Mouse (Mus musculus) heart, embryonic 14.5 days (tissue): ENCODE measurements around the gene Rbfox2. TPM values are rescaled to one million over a fixed set of nuclear protein-coding genes. Genes with fewer than 3 reads are reported as not detected.

Experiments
- ATAC-seq: fragments of 200-750 bp; cut with Nextera tagmentation; 2 replicates; pipeline ENCODE4 v1.8.0; 2017; ENCODE audit warnings: low read depth, moderate TSS enrichment; ENCODE audit not compliant: insufficient number of reproducible peaks, insufficient read depth, low FRiP score
- H3K27ac ChIP-seq, 2 experiments: fragments of 200-500 bp in 1 of 2; fragments of 300-500 bp in 1 of 2; sonication (generic) in 1 of 2; replicated peaks in 1 of 2; 2 replicates each; pipeline ENCODE4 v1.5.1; 2012 to 2014; ENCODE audit warnings: low read depth in 2 of 2, low read length in 2 of 2, control low read depth in 1 of 2, mild to moderate bottlenecking in 1 of 2, mixed read lengths in 1 of 2; ENCODE audit not compliant: control insufficient read depth in 1 of 2, insufficient read depth in 1 of 2
- H3K27me3 ChIP-seq: fragments of 300-500 bp; sonication (generic); 2 replicates; pipeline ENCODE4 v1.6.1; 2014; ENCODE audit warnings: mild to moderate bottlenecking, low read length, control low read depth; ENCODE audit not compliant: control insufficient read depth, insufficient read depth
- H3K36me3 ChIP-seq: fragments of 300-500 bp; sonication (generic); 2 replicates; pipeline ENCODE4 v1.6.1; 2014; ENCODE audit warnings: mild to moderate bottlenecking, control low read depth, low read length, mixed read lengths; ENCODE audit not compliant: control insufficient read depth, insufficient read depth
- H3K4me1 ChIP-seq, 2 experiments: fragments of 200-500 bp in 1 of 2; fragments of 300-500 bp in 1 of 2; sonication (generic) in 1 of 2; 2 replicates each; pipeline ENCODE4 v1.6.1; 2012 to 2014; ENCODE audit warnings: low read length in 2 of 2, control low read depth in 1 of 2, mixed read lengths in 1 of 2; ENCODE audit not compliant: control insufficient read depth in 2 of 2, insufficient read depth in 2 of 2
- H3K4me2 ChIP-seq: fragments of 300-500 bp; sonication (generic); 2 replicates; pipeline ENCODE4 v1.6.1; 2014; ENCODE audit warnings: mild to moderate bottlenecking, low read length
- H3K4me3 ChIP-seq, 2 experiments: fragments of 200-500 bp in 1 of 2; fragments of 300-500 bp in 1 of 2; sonication (generic) in 1 of 2; 2 replicates each; pipeline ENCODE4 v1.5.1; 2012 to 2014; ENCODE audit warnings: low read length in 2 of 2, mild to moderate bottlenecking in 2 of 2, control low read depth in 1 of 2, low read depth in 1 of 2, moderate library complexity in 1 of 2; ENCODE audit not compliant: control insufficient read depth in 1 of 2, insufficient read depth in 1 of 2
- H3K9ac ChIP-seq: fragments of 300-500 bp; sonication (generic); 2 replicates; pipeline ENCODE4 v1.6.1; 2014; ENCODE audit warnings: mild to moderate bottlenecking, low read length
- H3K9me3 ChIP-seq: fragments of 300-500 bp; sonication (generic); 2 replicates; pipeline ENCODE4 v1.6.1; 2016; ENCODE audit warnings: low read length, control low read depth; ENCODE audit not compliant: control insufficient read depth
- WGBS: fragments of 180-500 bp; shearing (Covaris S2); extraction: QIAGEN DNeasy Blood & Tissue Kit; methylation state at CpG from one replicate; pipeline ENCODE4 v1.1.7; 2014; 5-methylcytosine and 5-hydroxymethylcytosine counted together
- polyA plus RNA-seq: library from polyadenylated mRNA; unstranded; fragments of >200 nt; fragmentation: Nextera tagmentation; extraction: Ambion mirVana; gene quantifications from 2 replicates; pipeline ENCODE4 v1.2.1, GENCODE M21; 2014

Gene Rbfox2
- polyA plus RNA-seq, 1 experiment from 2014 or later: 89.1 TPM

- peak; percentile 57; the same call in 1 of the 2 replicates for ATAC-seq
- Histone ChIP-seq H3K27me3 (no peaks in the 10 kb centered on the region), H3K27ac (peak overlapping the region; percentile 62 to 74), H3K9ac (peak overlapping the region; percentile 54), H3K36me3 (no peaks in the 10 kb centered on the region), H3K4me3 (no peak overlapping the region), H3K4me2 (peak overlapping the region; percentile 43), H3K4me1 (peaks cover 13 to 49% of the 10 kb centered on the region in 2 experiments), H3K9me3 (no peaks in the 10 kb centered on the region)
- WGBS: 17% methylated on average over 6 of the region's 6 CpGs
Measured at GRCm38 (mm10) chr15:77257437-77258229, 49.2 kb downstream of the Rbfox2 start.

DNA sequence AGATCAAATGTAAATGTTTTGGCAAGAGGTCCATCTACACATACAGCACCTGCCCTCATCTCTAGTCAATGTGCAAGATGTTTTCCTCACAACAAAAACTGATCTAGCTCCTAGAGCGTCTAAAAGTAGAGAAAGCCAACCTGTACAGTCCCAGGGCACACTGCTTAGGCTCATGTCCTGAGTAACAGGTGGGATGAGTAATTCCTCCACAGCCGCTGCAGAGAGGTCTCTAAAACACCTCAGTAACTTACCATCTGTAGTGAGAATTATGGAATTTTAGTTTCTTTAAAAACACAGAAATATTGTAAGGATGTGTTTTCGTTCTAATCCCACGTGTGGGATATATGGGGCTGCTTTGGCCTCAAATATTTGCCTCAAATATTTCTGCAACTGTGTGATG lies 50.0 kb downstream of the Rbfox2 start:
- peak overlapping the region; percentile 43 for H3K4me2 ChIP-seq
- H3K4me1 ChIP-seq: peaks cover 13 to 49% of the 10 kb centered on the region in 2 experiments
- 74% methylated on average over 4 of the region's 4 CpGs for WGBS

DNA sequence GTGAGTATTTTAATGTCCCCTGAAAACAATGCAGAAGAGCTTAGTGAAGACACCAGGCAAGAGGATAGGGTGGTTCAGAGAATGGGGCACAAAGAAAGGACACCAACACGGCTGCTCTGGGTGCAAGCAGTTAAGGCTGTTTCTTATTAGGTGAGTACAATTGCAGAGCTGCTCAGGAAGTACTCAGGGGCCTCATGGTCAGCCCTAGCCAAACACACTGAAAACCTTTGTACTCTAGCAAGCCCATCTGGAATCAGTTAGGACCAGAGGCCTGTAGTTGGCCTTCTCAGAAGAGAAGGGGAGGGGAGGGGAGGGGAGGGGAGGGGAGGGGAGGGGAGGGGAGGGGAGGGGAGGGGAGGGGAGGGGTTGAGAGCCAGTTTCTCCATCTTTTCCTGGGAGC lies 52.2 kb downstream of the Rbfox2 start:
- no peaks in the 10 kb centered on the region for H3K27me3 ChIP-seq
- H3K4me1 ChIP-seq: peaks cover 13 to 49% of the 10 kb centered on the region in 2 experiments
- H3K9me3 ChIP-seq: no peaks in the 10 kb centered on the region

More for the DNA sequence above, 50.0 kb downstream of the Rbfox2 start:
- ATAC-seq: no peak
- Histone ChIP-seq H3K9me3 (no peaks in the 10 kb centered on the region), H3K36me3 (no peaks in the 10 kb centered on the region), H3K4me3 (no peak overlapping the region), H3K9ac (peak overlapping the region; percentile 54), H3K27ac (peak overlapping the region; percentile 62 to 74; a peak in 2 of 4 replicates), H3K27me3 (no peaks in the 10 kb centered on the region)

DNA sequence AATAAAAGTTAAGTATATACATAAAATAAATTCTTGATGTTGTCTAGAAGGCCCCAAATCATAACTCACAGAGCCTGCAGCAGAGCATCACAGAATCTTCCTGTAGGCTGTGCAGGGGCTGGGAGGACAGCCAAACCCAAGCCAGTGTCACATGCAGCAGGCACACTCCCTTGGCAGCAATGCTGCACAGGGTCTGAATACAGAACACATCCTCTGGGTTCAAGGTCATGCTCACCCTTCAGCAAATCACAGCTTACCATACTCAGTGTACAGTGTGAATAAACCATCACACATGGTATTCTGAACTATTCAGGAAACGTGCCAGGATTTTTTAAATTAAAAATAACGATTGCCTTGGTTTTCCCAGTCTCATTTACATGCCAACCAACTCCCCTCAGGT lies 52.7 kb downstream of the Rbfox2 start:
- Histone ChIP-seq H3K36me3 (no peaks in the 10 kb centered on the region), H3K9me3 (no peaks in the 10 kb centered on the region), H3K27me3 (no peaks in the 10 kb centered on the region), H3K4me3 (no peak overlapping the region), H3K4me2 (no peak overlapping the region), H3K4me1 (peaks cover 13 to 47% of the 10 kb centered on the region in 2 experiments), H3K27ac (peak overlapping the region; percentile 48 to 80), H3K9ac (no peak overlapping the region)
- 57% methylated on average over 2 of the region's 2 CpGs for WGBS
- ATAC-seq: peak; percentile 62; the same call in 1 of the 2 replicates

More for the DNA sequence above, 52.2 kb downstream of the Rbfox2 start:
- no peak overlapping the region for H3K9ac ChIP-seq
- no peak overlapping the region for H3K4me3 ChIP-seq
- H3K36me3 ChIP-seq: no peaks in the 10 kb centered on the region
- no peak overlapping the region for H3K4me2 ChIP-seq
- no peak for ATAC-seq
- peak overlapping the region; percentile 48 to 80 for H3K27ac ChIP-seq
- WGBS: 32% methylated on average over 1 of the region's 1 CpGs

DNA sequence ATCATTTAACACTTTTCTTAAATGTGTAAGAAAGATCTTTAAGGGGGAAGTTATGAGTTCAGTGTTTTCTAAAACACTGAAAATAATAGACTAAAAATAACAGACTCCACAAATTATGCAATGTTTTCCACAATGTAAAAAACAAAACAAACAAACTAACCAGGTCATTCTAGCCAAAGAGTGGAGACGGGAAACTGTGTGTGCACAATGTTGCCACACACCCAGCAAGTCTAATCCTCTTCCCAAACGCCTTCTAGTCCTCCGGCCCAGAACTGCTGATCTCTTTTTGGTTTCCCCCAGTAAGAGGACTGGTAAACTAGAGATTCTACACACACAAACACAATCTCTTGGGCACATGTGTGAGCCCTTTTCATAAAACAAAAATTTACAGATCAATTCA lies 55.1 kb downstream of the Rbfox2 start:
- H3K4me2 ChIP-seq: no peak overlapping the region
- H3K36me3 ChIP-seq: no peaks in the 10 kb centered on the region
- no peak for ATAC-seq
- H3K9me3 ChIP-seq: no peaks in the 10 kb centered on the region
- H3K4me1 ChIP-seq: peaks cover 10 to 28% of the 10 kb centered on the region in 2 experiments
- no peaks in the 10 kb centered on the region for H3K27me3 ChIP-seq
- no peak overlapping the region for H3K27ac ChIP-seq
- WGBS: 81% methylated on average over 3 of the region's 3 CpGs
- H3K4me3 ChIP-seq: no peak overlapping the region
- no peak overlapping the region for H3K9ac ChIP-seq

- H3K27ac ChIP-seq: no peak overlapping the region
- ATAC-seq: no peak
Measured at GRCm38 (mm10) chr15:77250806-77251205, 56.0 kb downstream of the Rbfox2 start.

DNA sequence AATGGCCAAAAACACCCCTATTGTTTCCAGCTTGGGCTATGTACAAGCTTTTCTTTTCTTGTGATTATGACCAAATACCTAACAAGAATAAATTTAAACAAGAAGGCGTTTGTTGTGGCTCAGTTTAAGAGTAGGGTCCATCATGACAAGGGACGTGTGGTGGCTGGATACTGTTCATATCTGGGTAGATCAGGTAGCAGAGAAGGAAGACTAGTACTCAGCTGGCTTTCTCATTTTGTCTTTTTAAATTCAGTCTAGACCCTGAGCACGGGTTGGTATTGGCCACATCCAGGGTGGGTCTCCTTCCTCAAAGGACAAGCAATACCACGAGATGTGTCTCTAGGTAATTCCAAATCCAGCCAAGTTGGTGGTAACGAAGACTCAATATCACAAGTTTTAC lies 57.4 kb downstream of the Rbfox2 start:
- Histone ChIP-seq H3K9me3 (no peaks in the 10 kb centered on the region), H3K36me3 (no peaks in the 10 kb centered on the region), H3K27me3 (no peaks in the 10 kb centered on the region), H3K9ac (no peak overlapping the region), H3K27ac (no peak overlapping the region), H3K4me2 (no peak overlapping the region), H3K4me1 (peaks cover 20 to 37% of the 10 kb centered on the region in 2 experiments), H3K4me3 (no peak overlapping the region)
- ATAC-seq: no peak
- WGBS: 85% methylated on average over 5 of the region's 5 CpGs

More at GRCm38 (mm10) chr15:77250806-77251205, 56.0 kb downstream of the Rbfox2 start:
- H3K27me3 ChIP-seq: no peaks in the 10 kb centered on the region
- no peaks in the 10 kb centered on the region for H3K9me3 ChIP-seq
- H3K36me3 ChIP-seq: no peaks in the 10 kb centered on the region
- H3K4me1 ChIP-seq: peaks cover 16 to 30% of the 10 kb centered on the region in 2 experiments
- no peak overlapping the region for H3K4me3 ChIP-seq
- H3K9ac ChIP-seq: no peak overlapping the region
- no peak overlapping the region for H3K4me2 ChIP-seq
- 87% methylated on average over 2 of the region's 2 CpGs for WGBS
